Mouse (Mus musculus) liver, postnatal 0 days (tissue): ENCODE data around the gene Ihh.

ENCODE experiments used
- CTCF ChIP-seq: sonication (generic); IDR thresholded peaks from 2 replicates; pipeline ENCODE4 v1.5.1; 2016; ENCODE audit warnings: antibody characterized with exemption, low read depth
- EP300 ChIP-seq: IDR thresholded peaks from 2 replicates; pipeline ENCODE4 v1.6.1; 2016; ENCODE audit warnings: antibody characterized with exemption, low read depth, mild to moderate bottlenecking

GRCm38 (mm10) chr1:74975936-74976335, 24.5 kb upstream of the Ihh start:
- TF ChIP-seq CTCF (no peak), EP300 (no peak)
